Mouse (Mus musculus) layer of hippocampus, postnatal 36 days (tissue): ENCODE data around the gene Gm3417. TPM values are rescaled to one million over a fixed set of nuclear protein-coding genes. Genes with fewer than 3 reads are reported as not detected.
A peak's percentile ranks its signal among the peaks of the same experiment; 100 is the strongest.
"Not testable (repeated sequence)": the region's sequence is repeated elsewhere in the genome, so short reads cannot be mapped to it uniquely, and the experiment has no call there.

Experiments
- DNase-seq, 2 experiments: peaks; one replicate each; pipeline ENCODE4 v3.0.0; 2022
- total RNA-seq, 2 experiments: library from RNA; stranded (reverse); gene quantifications; 2 replicates each; pipeline ENCODE4 v1.2.3; 2021

Gene Gm3417
- total RNA-seq, 2 experiments from 2014 or later = 0.60 TPM; not detected in 1

- no peak for DNase-seq
Measured at GRCm38 (mm10) chr17:14958686-14959327, 19.8 kb downstream of the Gm3417 start.

GRCm38 (mm10) chr17:14953452-14953851 is 25.1 kb downstream of the Gm3417 start:
- DNase-seq = no peak

- DNase-seq = no peak
Measured at GRCm38 (mm10) chr17:14949161-14949827, 29.3 kb downstream of the Gm3417 start.

GRCm38 (mm10) chr17:14944551-14944950 is 34.0 kb downstream of the Gm3417 start:
- no peak for DNase-seq

- DNase-seq = no peak
Measured at GRCm38 (mm10) chr17:14943729-14944059, 34.9 kb downstream of the Gm3417 start.

GRCm38 (mm10) chr17:14943009-14943728 is 35.4 kb downstream of the Gm3417 start, which contains the start of the genes Wdr27 and 1600012H06Rik:
Gene Wdr27, minus strand, starts transcription at chr17:14943158.
Gene 1600012H06Rik, plus strand, starts transcription at chr17:14943184.
- DNase-seq = peak; percentile 99

GRCm38 (mm10) chr17:14942181-14942580 is 36.4 kb downstream of the Gm3417 start:
- not testable (repeated sequence) for DNase-seq

- DNase-seq = no peak
Measured at GRCm38 (mm10) chr17:14935841-14936605, 42.6 kb downstream of the Gm3417 start.

- not testable (repeated sequence) for DNase-seq
Measured at GRCm38 (mm10) chr17:14935280-14935679, 43.3 kb downstream of the Gm3417 start.

- no peak for DNase-seq
Measured at GRCm38 (mm10) chr17:14931469-14931868, 47.1 kb downstream of the Gm3417 start.

GRCm38 (mm10) chr17:14930697-14931096 is 47.9 kb downstream of the Gm3417 start:
- no peak for DNase-seq

- DNase-seq = no peak
Measured at GRCm38 (mm10) chr17:14928631-14929030, 50.0 kb downstream of the Gm3417 start.

- no peak for DNase-seq
Measured at GRCm38 (mm10) chr17:14927644-14928218, 50.9 kb downstream of the Gm3417 start.

GRCm38 (mm10) chr17:14921582-14921981 is 57.0 kb downstream of the Gm3417 start:
- DNase-seq = no peak

GRCm38 (mm10) chr17:14917866-14918265 is 60.7 kb downstream of the Gm3417 start:
- DNase-seq = no peak

GRCm38 (mm10) chr17:14914401-14914800 is 64.2 kb downstream of the Gm3417 start:
- no peak for DNase-seq

Other genes with a start within 250 kb of the Gm3417 start
- gene Wdr27, start 35.6 kb downstream of the Gm3417 start, total RNA-seq = 1 to 10 TPM; 2.4 to 3.0 TPM
- gene 1600012H06Rik, start 35.6 kb downstream of the Gm3417 start, total RNA-seq = 10 to 100 TPM; 15.6 to 15.7 TPM
- gene Phf10, start 17.5 kb downstream of the Gm3417 start, total RNA-seq = 10 to 100 TPM; 59.6 to 61.6 TPM
- gene 9030025P20Rik, start 322 bp downstream of the Gm3417 start, total RNA-seq = 1 to 10 TPM; 7.3 to 8.5 TPM
- gene Gm3435, start 31.4 kb upstream of the Gm3417 start, total RNA-seq = 1 to 10 TPM; 5.4 to 7.7 TPM
- 10 to 100 TPM; 47.6 to 61.7 TPM for gene Ermard, start 62.4 kb upstream of the Gm3417 start, total RNA-seq
- 1 to 10 TPM in 1 of 2 experiments, not detected in 1; 1.1 TPM for gene Tcte3, start 62.7 kb upstream of the Gm3417 start, total RNA-seq
- 10 to 100 TPM in 1 of 2 experiments, 1 to 10 TPM in 1; 8.6 to 10.7 TPM for gene Gm3448, start 62.7 kb upstream of the Gm3417 start, total RNA-seq